Mouse (Mus musculus): ENCODE data around the gene Gsto2. TPM values are rescaled to one million over a fixed set of nuclear protein-coding genes. Genes with fewer than 3 reads are reported as not detected.
"Not testable (repeated sequence)": the region's sequence is repeated elsewhere in the genome, so short reads cannot be mapped to it uniquely, and the experiment has no call there.

Gsto2 gene
- 1 to 10 TPM; 2.1 to 2.5 TPM for total RNA-seq (2021)
- long read RNA-seq, experiment 1 = 0 reads
- long read RNA-seq, experiment 2 = 0 reads

DNA sequence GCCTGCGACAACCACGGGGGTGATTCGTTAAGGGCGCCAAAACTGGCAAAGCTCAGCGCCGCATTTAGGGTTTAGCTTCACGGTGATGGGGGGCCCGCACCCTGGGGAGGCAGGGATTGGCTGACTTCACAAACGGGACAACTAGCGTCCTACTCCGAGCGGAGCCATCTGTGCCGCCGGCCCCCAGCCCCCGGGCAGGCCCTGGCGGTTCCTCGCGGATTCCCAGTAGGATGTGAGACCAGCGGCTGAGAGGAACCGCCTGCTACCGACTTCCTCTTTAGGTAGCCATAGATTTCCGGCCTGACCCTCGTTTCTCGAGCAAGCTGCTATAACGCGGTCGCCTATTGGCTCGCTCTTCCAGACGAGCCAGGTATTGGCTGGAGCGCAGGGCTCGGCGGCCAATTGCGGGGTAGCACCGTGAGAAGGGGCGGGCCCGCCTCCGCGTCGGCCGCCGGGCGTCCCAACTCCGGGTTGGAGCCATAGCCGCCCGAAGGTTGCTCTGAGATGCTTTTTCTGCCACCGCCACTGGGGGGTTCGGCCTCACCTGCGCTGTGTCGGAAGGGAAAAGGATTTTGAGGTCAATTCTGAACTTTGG, at the start of gene Gsto2:
Gene Gsto2, plus strand, starts transcription at position 182 of the 595 bp plus-strand sequence.
- peak; percentile 92 to 95 for DNase-seq (ENCODE audit: low spot score in 2 of 2)

GRCm38 (mm10) chr19:47817692-47818091, 47.6 kb upstream of the Gsto2 start:
- no peak for DNase-seq (ENCODE audit: low spot score in 2 of 2)

- DNase-seq (ENCODE audit: low spot score in 2 of 2) = peak; percentile 64 to 77
Observed at GRCm38 (mm10) chr19:47820832-47821493, 44.4 kb upstream of the Gsto2 start.

DNA sequence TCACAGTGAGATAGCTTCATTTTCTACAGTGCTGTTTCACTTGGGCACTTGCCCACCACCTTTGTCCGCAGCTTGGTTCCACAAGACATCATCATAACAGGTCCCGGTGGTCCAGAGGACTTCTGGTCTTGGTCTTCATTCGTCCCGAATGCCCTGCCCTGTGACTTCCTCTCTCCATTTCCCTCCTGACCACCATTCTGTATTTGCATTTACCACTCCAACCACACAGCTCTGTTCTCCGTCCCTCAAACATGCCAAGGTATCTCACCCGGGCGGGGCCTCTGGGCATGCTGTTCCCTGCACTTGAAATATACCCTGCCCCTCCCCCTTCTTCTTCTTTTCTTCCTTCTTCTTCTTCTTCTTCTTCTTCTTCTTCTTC, 43.9 kb upstream of the Gsto2 start:
- no peak for DNase-seq (ENCODE audit: low spot score in 2 of 2)

- DNase-seq (ENCODE audit: low spot score in 2 of 2) = no peak
Observed at GRCm38 (mm10) chr19:47822143-47822796, 43.1 kb upstream of the Gsto2 start.

DNA sequence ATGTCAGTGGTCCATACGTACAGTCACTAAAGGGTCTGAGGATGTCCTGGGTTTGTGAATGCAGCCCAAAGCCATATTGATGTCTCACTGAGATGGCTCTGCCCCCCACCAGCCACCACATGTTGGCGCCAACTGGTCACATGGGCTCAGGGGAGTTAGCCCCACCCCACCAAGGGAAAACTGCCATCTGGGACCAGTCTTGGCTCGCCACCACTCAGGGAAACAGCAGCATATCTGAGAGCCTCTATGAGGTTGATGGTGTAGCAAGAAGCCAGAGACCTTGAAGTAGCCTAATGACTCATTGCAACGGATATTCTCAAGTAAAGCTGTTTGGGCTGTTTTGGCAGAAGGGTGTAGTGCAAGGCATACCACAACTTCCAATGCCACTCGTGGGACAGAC, 41.3 kb upstream of the Gsto2 start:
- DNase-seq (ENCODE audit: low spot score in 2 of 2) = no peak

DNA sequence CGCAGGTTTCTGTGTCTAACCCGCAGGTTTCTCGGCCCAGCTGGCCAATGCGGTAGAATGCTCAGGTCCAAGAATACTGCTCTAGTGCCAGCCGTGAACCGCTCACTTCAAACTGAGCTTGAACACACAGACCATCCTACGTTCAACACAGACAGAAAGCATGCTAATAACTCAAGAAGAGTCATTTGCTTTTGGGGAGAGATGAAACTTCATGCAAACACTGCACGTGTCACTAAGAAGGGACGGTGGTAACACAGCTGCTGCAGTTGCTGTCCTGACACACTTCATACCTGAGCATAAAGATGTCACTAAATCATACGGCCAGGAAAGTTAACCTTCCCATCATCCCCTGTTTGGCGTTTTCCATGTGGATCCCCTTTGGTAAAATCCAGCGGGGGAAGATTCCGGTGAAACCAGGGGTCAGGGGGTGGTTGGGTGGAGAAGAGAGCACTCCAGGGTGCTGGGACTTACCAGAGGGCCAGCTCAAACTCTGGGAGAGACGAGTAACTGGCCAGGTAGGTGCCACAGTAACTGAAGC, 35.4 kb upstream of the Gsto2 start:
- DNase-seq (ENCODE audit: low spot score in 2 of 2) = no peak

DNA sequence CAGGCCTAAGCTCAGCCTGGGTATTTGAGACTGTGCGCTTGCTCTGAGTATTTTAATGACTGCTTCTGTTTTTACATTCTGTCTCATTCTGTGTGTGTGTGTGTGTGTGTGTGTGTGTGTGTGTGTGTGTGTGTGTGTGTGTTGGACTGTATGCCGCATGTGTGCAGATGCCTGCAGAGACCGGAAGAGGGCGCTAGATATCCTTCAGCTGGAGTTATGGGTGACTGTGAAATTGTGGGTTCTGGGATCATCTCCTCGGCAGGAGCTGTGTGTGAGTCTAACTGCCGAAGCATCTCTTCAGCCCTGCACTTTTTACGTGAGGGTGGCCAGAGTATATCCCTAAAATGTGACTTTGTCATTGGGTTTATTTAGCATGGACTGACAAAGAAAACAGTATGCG, 34.2 kb upstream of the Gsto2 start:
- no peak for DNase-seq (ENCODE audit: low spot score in 2 of 2)

DNA sequence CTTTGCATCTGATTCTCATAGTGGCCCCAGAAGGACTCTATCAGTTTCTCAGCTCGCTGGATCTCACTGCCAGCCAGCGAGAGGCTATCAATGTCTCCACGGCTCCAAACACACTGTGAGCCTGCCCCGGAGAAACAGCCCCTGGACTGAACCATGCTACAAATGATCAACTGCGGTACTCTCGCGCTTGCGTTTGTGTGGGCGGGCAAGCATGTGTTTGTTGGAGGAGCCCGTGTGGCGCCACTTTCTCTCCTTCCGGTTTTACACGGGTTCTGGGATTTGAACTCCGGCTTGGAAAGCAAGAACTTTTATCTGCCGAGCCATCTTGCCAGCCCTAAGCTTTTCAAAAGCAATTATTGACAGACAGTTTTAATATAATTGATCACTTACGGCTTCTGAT, 33.0 kb upstream of the Gsto2 start:
- DNase-seq (ENCODE audit: low spot score in 2 of 2) = no peak

DNA sequence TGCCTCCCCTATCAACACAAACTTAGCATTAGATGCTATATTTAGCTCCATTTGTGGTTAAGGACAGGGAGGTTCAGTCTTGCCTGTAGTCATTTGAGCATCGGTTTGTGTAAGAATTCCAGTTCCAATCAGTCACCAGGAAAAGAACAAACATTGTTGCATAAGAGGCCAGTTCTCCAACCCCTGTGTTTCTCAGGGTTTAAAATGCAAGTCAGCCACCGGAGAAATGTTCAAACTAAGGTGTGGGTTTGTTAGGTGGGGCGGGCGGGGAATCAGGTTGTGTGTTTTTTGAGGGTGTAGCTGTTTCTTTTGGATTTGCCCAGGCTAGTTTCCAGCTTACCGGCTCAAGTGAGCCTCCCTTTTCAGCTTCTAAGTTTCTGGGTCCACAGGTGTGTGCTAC, 30.7 kb upstream of the Gsto2 start:
- no peak for DNase-seq (ENCODE audit: low spot score in 2 of 2)

- no peak for DNase-seq (ENCODE audit: low spot score in 2 of 2)
Observed at GRCm38 (mm10) chr19:47835776-47836175, 29.6 kb upstream of the Gsto2 start.

- DNase-seq (ENCODE audit: low spot score in 2 of 2) = peak; percentile 20 to 55
Observed at GRCm38 (mm10) chr19:47836701-47837526, 28.4 kb upstream of the Gsto2 start.

GRCm38 (mm10) chr19:47837527-47837901, 27.8 kb upstream of the Gsto2 start:
- no peak for DNase-seq (ENCODE audit: low spot score in 2 of 2)

DNA sequence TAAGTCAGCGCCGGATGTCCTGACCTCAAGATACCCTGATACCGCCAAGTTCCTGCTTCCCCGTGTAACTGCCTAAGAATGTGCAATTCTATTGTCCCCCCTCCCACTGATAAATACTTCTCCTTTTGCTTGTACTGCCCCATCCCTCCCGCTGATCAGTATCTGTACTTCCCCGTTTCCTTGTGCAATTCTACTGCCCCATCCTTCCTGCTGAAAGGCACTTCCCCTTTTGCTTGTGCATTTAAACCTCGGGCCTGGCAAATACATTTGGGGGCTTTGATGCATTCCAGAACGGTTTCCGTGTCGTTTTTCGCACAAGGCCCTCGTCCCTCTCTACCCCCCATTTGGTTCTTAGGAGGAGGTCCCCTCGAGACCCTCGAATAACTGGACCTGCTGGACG, 24.1 kb upstream of the Gsto2 start:
- not testable (repeated sequence) for DNase-seq (ENCODE audit: low spot score in 2 of 2)

- DNase-seq (ENCODE audit: low spot score in 2 of 2) = no peak
Observed at GRCm38 (mm10) chr19:47849735-47850134, 15.6 kb upstream of the Gsto2 start.

- DNase-seq (ENCODE audit: low spot score in 2 of 2) = not testable (repeated sequence)
Observed at GRCm38 (mm10) chr19:47852131-47852530, 13.2 kb upstream of the Gsto2 start.

DNA sequence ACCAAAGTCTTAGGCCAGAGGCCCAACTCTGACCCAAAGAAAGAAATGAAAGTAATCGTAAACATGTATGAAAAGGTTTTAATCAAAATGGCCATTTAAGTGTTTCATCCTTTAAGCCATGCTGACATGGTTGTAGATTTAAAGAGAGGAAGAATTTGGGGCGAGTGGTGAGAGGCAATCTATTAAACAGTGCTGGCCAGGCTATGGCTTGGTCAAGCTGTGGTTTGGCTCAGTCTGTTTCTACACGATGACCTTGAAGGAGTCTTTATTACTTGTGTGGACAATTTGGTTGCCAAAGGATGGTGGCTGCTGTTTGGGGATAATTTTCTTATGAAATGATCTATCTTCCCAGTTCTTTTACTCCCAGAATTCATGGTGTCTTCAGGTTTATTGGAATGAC, 12.3 kb upstream of the Gsto2 start:
- no peak for DNase-seq (ENCODE audit: low spot score in 2 of 2)

GRCm38 (mm10) chr19:47853951-47854795, 11.2 kb upstream of the Gsto2 start:
- DNase-seq (ENCODE audit: low spot score in 2 of 2) = no peak

DNA sequence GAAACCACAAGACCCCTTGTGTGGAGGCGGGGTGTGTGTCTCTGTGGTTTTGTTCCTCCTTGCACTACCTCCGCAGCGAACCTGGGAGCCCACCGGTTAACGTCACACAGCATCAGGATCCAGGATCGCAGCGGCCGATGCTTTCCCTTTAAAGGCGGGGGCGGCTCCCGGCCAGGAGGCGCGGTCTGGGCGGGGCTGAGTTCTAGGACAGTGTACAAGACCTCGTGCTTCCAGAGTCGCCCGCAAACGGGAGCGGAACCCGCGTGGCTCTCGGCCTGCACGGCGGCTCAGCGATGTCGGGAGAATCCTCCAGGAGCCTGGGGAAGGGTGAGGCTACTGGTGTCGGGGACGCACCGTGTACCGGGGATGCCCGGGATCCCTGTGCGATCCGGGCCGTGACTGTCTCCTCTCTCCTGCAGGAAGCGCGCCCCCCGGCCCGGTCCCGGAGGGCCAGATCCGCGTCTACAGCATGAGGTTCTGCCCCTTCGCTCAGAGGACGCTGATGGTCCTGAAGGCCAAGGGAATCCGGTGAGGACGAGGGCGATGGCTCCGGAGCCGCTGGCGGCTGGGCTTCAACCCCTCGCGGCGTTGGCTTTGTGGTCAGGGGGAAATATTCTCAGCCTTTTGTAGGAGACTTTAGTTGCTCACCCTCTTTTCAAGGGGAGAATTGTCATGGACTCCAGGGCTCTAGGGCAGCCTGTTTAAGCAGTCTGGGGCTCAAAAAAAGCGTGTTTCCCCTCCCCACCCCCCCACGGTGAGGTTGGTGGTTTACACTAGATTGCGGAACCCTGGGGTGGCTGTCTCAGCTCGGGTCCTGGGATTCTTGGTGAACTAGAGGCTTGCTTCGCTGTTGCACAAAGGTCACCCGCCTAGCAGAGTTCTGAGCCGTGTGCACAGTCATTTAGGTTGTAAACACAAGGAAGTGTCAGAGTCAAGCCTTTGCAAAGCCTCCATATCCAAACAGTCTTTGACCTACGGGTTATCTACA, 10.2 kb upstream of the Gsto2 start, which contains the start of gene Gsto1:
Gene Gsto1, plus strand, starts transcription at position 175 of the 988 bp plus-strand sequence.
- DNase-seq (ENCODE audit: low spot score in 2 of 2) = peak; percentile 87 to 90
